Mouse (Mus musculus): Measurements from ENCODE around the gene Gm20826. TPM values are rescaled to one million over a fixed set of nuclear protein-coding genes. Genes with fewer than 3 reads are reported as not detected.

Gene Gm20826
- polyA plus RNA-seq (2015; fragmentation: Nextera tagmentation; extraction: Ambion mirVana), result not detected in 2 replicates

DNA sequence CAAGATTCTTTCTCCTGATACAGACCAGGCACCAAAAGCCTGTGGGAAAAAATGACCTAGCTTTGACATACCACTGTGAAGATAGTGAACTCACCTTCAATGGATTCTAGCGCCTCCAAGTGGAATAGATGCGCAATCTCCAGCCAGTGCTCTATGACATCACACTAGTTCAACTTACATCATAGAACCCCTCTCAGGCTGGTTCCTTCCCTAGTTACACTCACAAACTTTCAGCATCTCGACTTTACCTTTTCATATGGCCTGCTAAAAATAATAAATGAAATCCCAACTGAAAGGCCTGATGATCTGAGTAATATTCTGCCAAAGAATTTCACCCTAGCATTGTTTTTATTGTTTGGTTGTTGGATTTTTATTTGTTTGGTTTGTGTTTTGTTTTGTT is at the start of gene Gm20826:
TSS of gene Gm20826 (minus strand) at position 101 of the 400 bp plus-strand sequence.

Other genes with a start within 250 kb of the Gm20826 start
- not detected in 2 replicates for gene Gm21788, start 233.5 kb downstream of the Gm20826 start, polyA plus RNA-seq (2015; fragmentation: Nextera tagmentation; extraction: Ambion mirVana)
- gene Gm28576, start 84.5 kb upstream of the Gm20826 start, polyA plus RNA-seq (2015; fragmentation: Nextera tagmentation; extraction: Ambion mirVana), result not detected in 2 replicates

Measured in neural tube, postnatal 0 days (tissue).